Mouse (Mus musculus) myocyte (in vitro differentiated cells): Measurements from ENCODE around the gene Oxgr1.

Experiments used
- E2F4 ChIP-seq: IDR thresholded peaks from one replicate; pipeline ENCODE4 v1.6.1; 2011; ENCODE audit warnings: mild to moderate bottlenecking, control low read depth, moderate library complexity; ENCODE audit not compliant: insufficient read depth
- POLR2A ChIP-seq: IDR thresholded peaks from one replicate; pipeline ENCODE4 v1.6.1; 2011; ENCODE audit warnings: low read depth, mild to moderate bottlenecking, control low read depth, moderate library complexity; ENCODE audit not compliant: insufficient read length
- POLR2AphosphoS2 ChIP-seq: IDR thresholded peaks from one replicate; pipeline ENCODE4 v1.6.1; 2011; ENCODE audit warnings: low read depth, control low read depth; ENCODE audit not compliant: insufficient read length
- SRF ChIP-seq: IDR thresholded peaks from one replicate; pipeline ENCODE4 v1.6.1; 2011; ENCODE audit warnings: low read depth; ENCODE audit not compliant: control insufficient read depth, insufficient read length

DNA sequence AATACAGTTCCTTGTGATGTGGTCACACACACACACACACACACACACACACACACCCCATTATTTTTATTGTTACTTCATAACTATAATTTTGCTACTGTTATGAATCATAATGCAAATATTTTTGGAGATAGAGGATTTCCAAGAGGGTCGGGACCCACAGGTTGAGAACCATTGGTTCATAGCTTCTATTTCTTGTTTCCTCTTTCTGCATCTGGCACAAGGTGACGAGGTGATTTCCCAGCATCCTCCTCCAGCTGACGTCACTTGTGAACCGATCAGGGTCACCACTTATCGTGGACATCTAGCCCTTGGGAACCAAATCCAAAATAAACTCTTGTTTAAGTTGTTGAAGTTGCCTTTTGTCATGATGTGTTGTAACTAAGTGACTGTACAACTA is 33.5 kb upstream of the Oxgr1 start:
- TF ChIP-seq E2F4 (no peak), SRF (no peak), POLR2A (no peak), POLR2AphosphoS2 (no peak)
